Mouse (Mus musculus) forebrain, postnatal 0 days (tissue): ENCODE measurements around the gene Fyn. TPM values are rescaled to one million over a fixed set of nuclear protein-coding genes. Genes with fewer than 3 reads are reported as not detected.

Source experiments
- ATAC-seq: fragments of 200-750 bp; cut with Nextera tagmentation; 2 replicates; pipeline ENCODE4 v1.8.0; 2017; ENCODE audit warnings: mild to moderate bottlenecking, moderate library complexity
- DNase-seq: peaks from one replicate; pipeline ENCODE4 v3.0.0-alpha.2; 2015
- H3K27ac ChIP-seq: fragments of 300-500 bp; sonication (generic); 2 replicates; pipeline ENCODE4 v1.5.1; 2014; ENCODE audit warnings: low read depth, mild to moderate bottlenecking, antibody characterized with exemption, low read length, moderate library complexity, mixed read lengths
- H3K27me3 ChIP-seq: fragments of 300-500 bp; sonication (generic); 2 replicates; pipeline ENCODE4 v1.6.1; 2014; ENCODE audit warnings: mild to moderate bottlenecking, low read length, mixed read lengths; ENCODE audit not compliant: insufficient read depth
- H3K36me3 ChIP-seq: fragments of 300-500 bp; sonication (generic); 2 replicates; pipeline ENCODE4 v1.6.1; 2014; ENCODE audit warnings: mild to moderate bottlenecking, moderate library complexity; ENCODE audit not compliant: insufficient read depth
- H3K4me1 ChIP-seq: fragments of 300-500 bp; sonication (generic); 2 replicates; pipeline ENCODE4 v1.6.1; 2014; ENCODE audit warnings: antibody characterized with exemption; ENCODE audit not compliant: insufficient read depth
- H3K4me2 ChIP-seq: fragments of 300-500 bp; sonication (generic); 2 replicates; pipeline ENCODE4 v1.6.1; 2014; ENCODE audit warnings: low read depth, mild to moderate bottlenecking, moderate library complexity
- H3K4me3 ChIP-seq: fragments of 300-500 bp; sonication (generic); 2 replicates; pipeline ENCODE4 v1.5.1; 2014; ENCODE audit warnings: low read depth, low read length, mixed read lengths
- H3K9ac ChIP-seq: fragments of 300-500 bp; sonication (generic); 2 replicates; pipeline ENCODE4 v1.6.1; 2014; ENCODE audit warnings: mild to moderate bottlenecking
- H3K9me3 ChIP-seq: fragments of 300-500 bp; sonication (generic); 2 replicates; pipeline ENCODE4 v1.6.1; 2016; ENCODE audit warnings: low read length
- CTCF ChIP-seq: sonication (generic); IDR thresholded peaks from 2 replicates; pipeline ENCODE4 v1.5.1; 2016; ENCODE audit warnings: antibody characterized with exemption, control low read depth, low read depth
- WGBS: fragments of 180-500 bp; shearing (Covaris S2); extraction: QIAGEN DNeasy Blood & Tissue Kit; methylation state at CpG from one replicate; pipeline ENCODE4 v1.1.7; 2014; 5-methylcytosine and 5-hydroxymethylcytosine counted together
- polyA plus RNA-seq: library from polyadenylated mRNA; unstranded; fragments of >200 nt; fragmentation: Nextera tagmentation; extraction: Ambion mirVana; gene quantifications from 2 replicates; pipeline ENCODE4 v1.2.1, GENCODE M21; 2015
- total RNA-seq: library from RNA; depleted of rRNA; stranded (reverse); fragments of >200 nt; gene quantifications from 2 replicates; pipeline ENCODE4 v1.2.3, GENCODE M21; 2014

Gene Fyn
- total and polyA plus RNA-seq, 2 experiments from 2014 or later = 85.8 to 155 TPM

DNA sequence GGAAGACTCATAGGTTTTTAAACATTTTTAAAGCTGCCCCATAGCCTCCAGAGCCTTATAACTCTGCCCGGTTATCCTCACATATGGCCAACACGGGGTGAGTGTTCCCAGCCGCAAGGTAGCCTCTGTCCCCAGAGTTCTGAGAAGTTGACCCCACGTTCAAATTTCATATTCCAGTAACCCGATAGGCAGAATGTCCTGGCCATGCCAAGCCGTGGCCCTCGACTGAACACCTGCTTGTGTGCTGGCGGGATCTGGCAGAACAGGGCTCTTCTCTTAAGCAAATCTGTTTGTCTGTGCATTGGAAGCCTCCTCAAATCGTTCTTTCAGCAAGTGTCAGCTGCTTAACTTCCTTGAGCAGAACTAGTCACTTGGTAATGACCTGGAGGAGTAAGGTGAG, 188.7 kb downstream of the Fyn start:
- H3K36me3 ChIP-seq = peaks cover 21% of the 10 kb centered on the region; the same call in 1 of the 2 replicates
- no peak for TF ChIP-seq CTCF
- H3K9me3 ChIP-seq = no peaks in the 10 kb centered on the region
- DNase-seq (no peak), ATAC-seq (no peak)
- H3K27ac ChIP-seq = no peak overlapping the region
- H3K4me3 ChIP-seq = no peak overlapping the region
- H3K27me3 ChIP-seq = no peaks in the 10 kb centered on the region
- no peak overlapping the region for H3K9ac ChIP-seq
- WGBS = 83% methylated on average over 9 of the region's 9 CpGs
- H3K4me1 ChIP-seq = peaks cover 6% of the 10 kb centered on the region; the same call in 1 of the 2 replicates
- H3K4me2 ChIP-seq = no peak overlapping the region

DNA sequence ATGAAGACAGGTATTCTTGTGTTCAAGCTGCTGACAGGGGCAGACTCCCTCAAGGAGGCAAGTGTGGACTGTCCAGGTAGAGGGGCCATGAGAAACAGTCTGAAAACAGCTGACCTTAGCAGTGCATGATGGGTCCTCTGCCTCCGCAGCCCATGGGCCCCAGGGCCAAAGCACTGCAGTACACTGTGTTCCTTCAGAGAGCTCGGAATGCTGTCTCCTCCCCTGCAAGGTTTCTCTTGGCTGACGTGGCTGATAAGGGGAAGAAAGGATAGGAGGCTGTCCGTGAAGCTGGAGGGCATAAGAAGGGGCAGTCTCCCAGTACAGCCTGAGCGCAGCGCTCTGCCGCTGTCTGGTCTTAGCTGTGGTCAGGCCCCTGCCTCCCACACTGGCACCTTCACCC, 189.2 kb downstream of the Fyn start:
- H3K4me2 ChIP-seq = no peak overlapping the region
- no peak for DNase-seq
- H3K9me3 ChIP-seq = no peaks in the 10 kb centered on the region
- H3K4me3 ChIP-seq = no peak overlapping the region
- no peak for TF ChIP-seq CTCF
- WGBS = 48% methylated on average over 7 of the region's 7 CpGs
- no peak for ATAC-seq
- no peak overlapping the region for H3K27ac ChIP-seq
- peaks cover 21% of the 10 kb centered on the region; the same call in 1 of the 2 replicates for H3K36me3 ChIP-seq
- H3K4me1 ChIP-seq = peaks cover under 1% of the 10 kb centered on the region; the same call in 1 of the 2 replicates
- H3K9ac ChIP-seq = no peak overlapping the region
- H3K27me3 ChIP-seq = no peaks in the 10 kb centered on the region

DNA sequence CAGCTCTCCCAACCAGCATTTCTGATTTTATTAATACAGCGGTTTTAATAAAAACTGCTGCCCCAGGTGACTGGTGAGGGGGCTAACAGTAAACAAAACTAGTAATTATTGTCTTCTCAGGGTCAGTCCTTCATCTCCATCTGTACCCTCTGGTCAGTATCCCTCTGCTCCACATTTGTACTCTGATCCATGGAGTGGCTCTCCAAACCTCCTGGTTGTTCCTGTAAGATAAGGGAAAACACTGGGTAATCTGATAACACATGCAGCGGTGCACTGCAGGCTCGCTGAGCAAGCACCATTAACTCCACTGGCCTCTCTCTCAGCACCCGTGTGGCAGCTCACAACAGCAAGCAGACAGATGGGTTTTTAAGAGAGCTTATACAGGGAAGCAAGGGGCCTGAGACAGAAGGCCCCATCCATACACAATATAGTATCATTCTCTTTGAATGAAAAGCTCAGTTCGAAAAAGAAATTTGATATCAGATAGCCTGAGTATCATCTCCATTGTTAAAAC, 189.9 kb downstream of the Fyn start:
- Histone ChIP-seq H3K4me2 (no peak overlapping the region), H3K4me1 (no peaks in the 10 kb centered on the region; the same call in 1 of the 2 replicates), H3K4me3 (no peak overlapping the region), H3K9me3 (no peaks in the 10 kb centered on the region), H3K36me3 (peaks cover 23% of the 10 kb centered on the region), H3K9ac (no peak overlapping the region), H3K27ac (0 out of 2 replicates have a peak overlapping the region, but pooled peaks have one; percentile 4), H3K27me3 (no peaks in the 10 kb centered on the region)
- no peak for TF ChIP-seq CTCF
- no peak for DNase-seq
- ATAC-seq = no peak
- WGBS = 48% methylated on average over 5 of the region's 5 CpGs

DNA sequence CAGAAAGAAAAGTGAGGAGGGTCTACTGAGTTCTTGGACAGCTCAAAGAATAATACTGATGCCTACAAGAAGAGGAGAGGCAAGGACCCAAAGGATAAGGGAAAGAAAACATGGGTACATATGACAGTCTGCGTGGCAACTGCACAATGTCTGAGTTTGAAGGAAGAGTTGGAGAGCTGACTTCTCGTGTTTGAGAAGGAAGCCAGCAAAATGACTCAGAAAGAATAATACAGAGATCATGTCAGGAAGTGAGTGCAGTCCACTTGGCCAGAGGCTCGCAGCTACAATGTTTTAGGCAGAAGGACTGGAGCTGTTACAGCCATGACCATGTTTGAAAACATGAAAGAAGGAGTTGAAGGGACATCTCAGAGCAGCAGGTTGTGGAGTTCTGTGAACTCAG, 190.7 kb downstream of the Fyn start:
- Histone ChIP-seq H3K27ac (no peak overlapping the region), H3K36me3 (peaks cover 21% of the 10 kb centered on the region), H3K4me2 (no peak overlapping the region), H3K4me3 (no peak overlapping the region), H3K9ac (no peak overlapping the region), H3K4me1 (no peaks in the 10 kb centered on the region), H3K27me3 (no peaks in the 10 kb centered on the region), H3K9me3 (no peaks in the 10 kb centered on the region)
- no peak for TF ChIP-seq CTCF
- DNase-seq = no peak
- WGBS = 75% methylated on average over 3 of the region's 3 CpGs
- no peak for ATAC-seq

DNA sequence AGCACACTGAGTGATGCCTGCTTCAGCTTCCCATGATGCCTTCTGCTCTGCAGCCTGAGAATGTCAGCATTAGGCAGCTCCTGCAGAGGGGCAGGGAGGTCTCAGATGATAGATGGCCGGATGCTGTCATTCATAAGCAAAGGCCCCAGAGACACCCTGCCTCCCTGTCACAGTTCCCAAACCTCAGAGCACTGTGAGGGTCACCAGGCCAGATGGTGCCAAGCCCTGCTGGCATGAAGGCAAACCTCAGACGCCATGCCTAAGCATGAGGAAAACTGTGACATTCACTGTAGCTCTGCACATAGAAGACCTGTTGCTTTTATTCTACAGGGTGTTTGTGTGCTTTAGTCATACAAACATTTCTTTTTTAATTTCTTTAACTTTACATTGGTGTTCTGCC, 193.7 kb downstream of the Fyn start:
- Histone ChIP-seq H3K9ac (no peak overlapping the region), H3K27me3 (no peaks in the 10 kb centered on the region), H3K4me2 (no peak overlapping the region), H3K27ac (no peak overlapping the region), H3K36me3 (peaks cover 26% of the 10 kb centered on the region), H3K9me3 (no peaks in the 10 kb centered on the region), H3K4me3 (no peak overlapping the region), H3K4me1 (no peaks in the 10 kb centered on the region)
- ATAC-seq = 0 out of 2 replicates have a peak, but pooled peaks have one; percentile 6
- TF ChIP-seq CTCF = no peak
- DNase-seq = no peak
- 68% methylated on average over 2 of the region's 2 CpGs for WGBS

DNA sequence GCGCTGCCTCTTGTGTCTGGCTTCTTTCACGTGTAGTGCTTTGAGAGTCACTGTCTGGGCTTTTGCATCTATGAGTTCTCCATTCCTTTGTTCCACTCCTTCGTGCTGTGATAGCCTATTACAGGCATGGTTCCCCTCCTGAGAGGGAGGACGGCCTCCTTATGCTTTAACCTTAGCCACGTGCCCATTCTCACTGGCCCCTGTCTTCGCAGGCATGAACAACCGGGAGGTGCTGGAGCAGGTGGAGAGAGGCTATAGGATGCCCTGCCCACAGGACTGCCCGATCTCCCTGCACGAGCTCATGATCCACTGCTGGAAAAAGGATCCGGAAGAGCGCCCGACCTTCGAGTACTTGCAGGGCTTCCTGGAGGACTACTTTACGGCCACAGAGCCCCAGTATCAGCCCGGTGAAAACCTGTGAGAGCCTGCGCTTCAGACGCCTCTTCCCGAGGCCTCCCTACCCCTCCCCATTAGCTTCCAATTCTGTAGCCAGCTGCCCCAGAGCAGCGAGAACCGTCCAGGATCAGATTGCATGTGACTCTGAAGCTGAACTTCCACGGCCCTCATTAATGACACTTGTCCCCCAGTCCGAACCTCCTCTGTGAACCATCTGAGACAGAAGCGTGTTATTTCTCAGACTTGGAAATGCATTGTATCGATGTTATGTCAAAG, 195.0 kb downstream of the Fyn start:
- no peak overlapping the region for H3K9ac ChIP-seq
- H3K9me3 ChIP-seq = no peaks in the 10 kb centered on the region
- no peak for DNase-seq
- WGBS = 56% methylated on average over 24 of the region's 24 CpGs
- peak overlapping the region; percentile 3; the same call in 1 of the 2 replicates for H3K27ac ChIP-seq
- no peak overlapping the region for H3K4me2 ChIP-seq
- no peaks in the 10 kb centered on the region for H3K27me3 ChIP-seq
- no peak overlapping the region for H3K4me3 ChIP-seq
- TF ChIP-seq CTCF = no peak
- peaks cover 26% of the 10 kb centered on the region for H3K36me3 ChIP-seq
- ATAC-seq = peak; percentile 12; the same call in 1 of the 2 replicates
- H3K4me1 ChIP-seq = no peaks in the 10 kb centered on the region

DNA sequence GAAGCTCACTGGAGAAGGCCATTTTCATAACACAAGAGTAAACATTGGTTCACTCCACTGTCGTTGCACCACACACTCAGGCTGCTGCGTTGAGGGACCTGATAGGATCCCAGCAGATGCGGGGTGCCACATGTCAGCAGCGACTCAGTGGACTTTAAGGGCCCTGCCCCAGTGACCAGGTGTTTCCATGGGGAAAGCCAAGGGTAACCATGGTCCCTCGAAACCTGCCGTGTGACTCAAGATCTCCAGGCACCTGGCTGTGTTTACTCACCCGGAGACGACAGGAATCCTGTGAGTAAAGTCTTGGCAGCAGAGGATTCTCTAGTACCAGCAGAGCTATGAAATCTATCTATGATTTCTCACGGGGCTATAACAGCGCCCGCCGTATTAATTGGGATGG, 198.2 kb downstream of the Fyn start:
- peaks cover 14% of the 10 kb centered on the region for H3K4me1 ChIP-seq
- H3K27me3 ChIP-seq = no peaks in the 10 kb centered on the region
- no peaks in the 10 kb centered on the region for H3K9me3 ChIP-seq
- ATAC-seq (no peak), DNase-seq (no peak)
- H3K4me2 ChIP-seq = no peak overlapping the region
- H3K4me3 ChIP-seq = no peak overlapping the region
- no peak for TF ChIP-seq CTCF
- H3K27ac ChIP-seq = no peak overlapping the region
- 85% methylated on average over 12 of the region's 12 CpGs for WGBS
- H3K36me3 ChIP-seq = peaks cover 19% of the 10 kb centered on the region
- no peak overlapping the region for H3K9ac ChIP-seq
